Mouse (Mus musculus) inflammation-experienced regulatory T-cells (primary cell): Measurements from ENCODE around the gene Smg6. TPM values are rescaled to one million over a fixed set of nuclear protein-coding genes. Genes with fewer than 3 reads are reported as not detected.

Experiments used
- polyA plus RNA-seq, 2 experiments: library from polyadenylated mRNA; unstranded; fragments of 100-300 nt; shearing (Covaris generic); gene quantifications; one replicate each; pipeline ENCODE4 v1.2.1; 2017

Gene Smg6
- polyA plus RNA-seq, result 10 to 100 TPM; 29.7 to 32.8 TPM

GRCm38 (mm10) chr11:74925577-74926387, at the start of gene Smg6, which contains the start of gene Srr:
TSS of gene Smg6 (plus strand) at chr11:74925823.
TSS of gene Srr (minus strand) at chr11:74925948.

GRCm38 (mm10) chr11:74896901-74897677, 28.5 kb upstream of the Smg6 start, which contains the start of gene Sgsm2:
TSS of gene Sgsm2 (minus strand) at chr11:74897060.

GRCm38 (mm10) chr11:74897678-74898516, 27.7 kb upstream of the Smg6 start, which contains the start of gene Tsr1:
TSS of gene Tsr1 (plus strand) at chr11:74898071.

GRCm38 (mm10) chr11:75169405-75170080, 243.9 kb downstream of the Smg6 start, which contains the start of gene Hic1:
TSS of gene Hic1 (minus strand) at chr11:75169519.

GRCm38 (mm10) chr11:75178672-75179208, 253.1 kb downstream of the Smg6 start, which contains the start of gene Ovca2:
TSS of gene Ovca2 (minus strand) at chr11:75178835.

GRCm38 (mm10) chr11:75190905-75191441, 265.4 kb downstream of the Smg6 start, which contains the start of gene Dph1:
TSS of gene Dph1 (minus strand) at chr11:75191241.

GRCm38 (mm10) chr11:75193256-75194071, 267.8 kb downstream of the Smg6 start, which contains the start of gene Rtn4rl1:
TSS of gene Rtn4rl1 (plus strand) at chr11:75193783.

Other genes starting within 250 kb of the Smg6 start
- 10 to 100 TPM; 65.4 to 77.3 TPM for gene Pafah1b1, start 201.2 kb upstream of the Smg6 start, polyA plus RNA-seq
- gene Mettl16, start 155.0 kb upstream of the Smg6 start, polyA plus RNA-seq, result 10 to 100 TPM; 40.0 to 41.2 TPM
- gene Mnt, start 94.9 kb upstream of the Smg6 start, polyA plus RNA-seq, result 1 to 10 TPM; 7.8 to 8.9 TPM
- 1 to 10 TPM; 3.8 to 4.5 TPM for gene Sgsm2, start 28.8 kb upstream of the Smg6 start, polyA plus RNA-seq
- gene Tsr1, start 27.8 kb upstream of the Smg6 start, polyA plus RNA-seq, result 10 to 100 TPM; 38.4 to 53.2 TPM
- 1 to 10 TPM; 7.2 to 7.8 TPM for gene Srr, start 125 bp downstream of the Smg6 start, polyA plus RNA-seq
- 1 to 10 TPM; 5.2 to 5.9 TPM for gene Hic1, start 243.7 kb downstream of the Smg6 start, polyA plus RNA-seq